Mouse (Mus musculus) olfactory bulb, adult 2 months (tissue): ENCODE measurements around the gene Zfp846.

Experiments used
- CTCF ChIP-seq: fragments of 200-500 bp; IDR thresholded peaks from 2 replicates; pipeline ENCODE4 v1.5.1; 2012; ENCODE audit warnings: low read depth, mild to moderate bottlenecking, low read length, moderate library complexity; ENCODE audit not compliant: insufficient read depth
- POLR2A ChIP-seq: fragments of 200-500 bp; IDR thresholded peaks from 2 replicates; pipeline ENCODE4 v1.6.1; 2012; ENCODE audit warnings: mild to moderate bottlenecking, low read depth, low read length, moderate library complexity; ENCODE audit not compliant: insufficient read depth

DNA sequence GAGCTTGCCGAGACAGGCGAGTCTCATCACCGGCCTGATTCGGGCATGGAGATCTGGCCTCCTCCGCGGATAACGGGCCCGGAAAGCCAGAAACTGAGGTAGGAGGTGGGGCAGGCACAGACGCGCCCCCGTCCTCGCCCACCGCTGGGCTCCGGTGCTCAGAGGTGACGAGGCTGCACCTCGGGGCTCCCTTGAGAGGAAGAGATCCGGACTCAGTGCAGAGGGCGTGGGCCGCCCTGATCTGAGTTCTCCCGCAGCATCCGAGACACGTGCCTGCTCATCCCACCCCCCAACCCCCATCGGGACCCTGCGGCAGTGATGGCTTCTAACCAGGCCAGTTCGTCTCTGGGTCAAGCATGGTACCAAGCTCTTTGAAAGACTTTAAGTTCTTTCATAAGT, 71.2 kb downstream of the Zfp846 start:
- TF ChIP-seq POLR2A (no peak), CTCF (no peak)
